Mouse (Mus musculus) heart, postnatal 0 days (tissue): ENCODE results near the gene Kremen2. TPM values are rescaled to one million over a fixed set of nuclear protein-coding genes. Genes with fewer than 3 reads are reported as not detected.

ENCODE experiments used
- ATAC-seq: fragments of 200-750 bp; cut with Nextera tagmentation; 2 replicates; pipeline ENCODE4 v1.8.0; 2017; ENCODE audit warnings: low read depth, moderate number of reproducible peaks, moderate library complexity; ENCODE audit not compliant: insufficient read depth
- DNase-seq: peaks from one replicate; pipeline ENCODE4 v3.0.0-alpha.2; 2016; ENCODE audit warnings: low spot score
- H3K27ac ChIP-seq: fragments of 300-500 bp; sonication (generic); 2 replicates; pipeline ENCODE4 v1.5.1; 2014; ENCODE audit warnings: low read depth, mild to moderate bottlenecking
- H3K27me3 ChIP-seq: fragments of 300-500 bp; sonication (generic); 2 replicates; pipeline ENCODE4 v1.6.1; 2014; ENCODE audit warnings: low read length, mixed read lengths; ENCODE audit not compliant: control insufficient read depth, insufficient read depth
- H3K36me3 ChIP-seq: fragments of 300-500 bp; sonication (generic); replicated peaks from 2 replicates; pipeline ENCODE4 v1.6.1; 2014; ENCODE audit warnings: low read length, mixed read lengths; ENCODE audit not compliant: control insufficient read depth, insufficient read depth
- H3K4me1 ChIP-seq: fragments of 300-500 bp; sonication (generic); 2 replicates; pipeline ENCODE4 v1.6.1; 2014; ENCODE audit warnings: antibody characterized with exemption; ENCODE audit not compliant: control insufficient read depth, insufficient read depth
- H3K4me2 ChIP-seq: fragments of 300-500 bp; sonication (generic); 2 replicates; pipeline ENCODE4 v1.6.1; 2014; ENCODE audit warnings: low read depth, mild to moderate bottlenecking, low read length, moderate library complexity
- H3K4me3 ChIP-seq: fragments of 300-500 bp; sonication (generic); 2 replicates; pipeline ENCODE4 v1.5.1; 2014; ENCODE audit warnings: low read depth, low read length
- H3K9ac ChIP-seq: fragments of 300-500 bp; sonication (generic); replicated peaks from 2 replicates; pipeline ENCODE4 v1.6.1; 2014; ENCODE audit warnings: low read depth, low read length, mixed read lengths
- H3K9me3 ChIP-seq: fragments of 300-500 bp; sonication (generic); replicated peaks from 2 replicates; pipeline ENCODE4 v1.6.1; 2016; ENCODE audit warnings: low read length; ENCODE audit not compliant: control insufficient read depth
- CTCF ChIP-seq: IDR thresholded peaks from 2 replicates; pipeline ENCODE4 v1.5.1; 2016; ENCODE audit warnings: antibody characterized with exemption, control low read depth, low read depth
- EP300 ChIP-seq: IDR thresholded peaks from 2 replicates; pipeline ENCODE4 v1.6.1; 2016; ENCODE audit warnings: antibody characterized with exemption, low read depth
- whole genome bisulfite sequencing: fragments of 180-500 bp; shearing (Covaris S2); extraction: QIAGEN DNeasy Blood & Tissue Kit; methylation state at CpG from one replicate; pipeline ENCODE4 v1.1.7; 2014; 5-methylcytosine and 5-hydroxymethylcytosine counted together
- polyA plus RNA-seq: library from polyadenylated mRNA; unstranded; fragments of >200 nt; fragmentation: Nextera tagmentation; extraction: Ambion mirVana; gene quantifications from 2 replicates; pipeline ENCODE4 v1.2.1, GENCODE M21; 2015
- total RNA-seq: library from RNA; depleted of rRNA; stranded (reverse); fragments of >200 nt; gene quantifications from 2 replicates; pipeline ENCODE4 v1.2.3, GENCODE M21; 2014; ENCODE audit warnings: low replicate concordance

Gene Kremen2
- total and polyA plus RNA-seq, 2 experiments from 2014 or later = not detected

- no peak for ATAC-seq
- H3K4me1 ChIP-seq = peaks cover 5% of the 10 kb centered on the region
- WGBS = 72% methylated on average over 3 of the region's 3 CpGs
- DNase-seq = no peak
- H3K9me3 ChIP-seq = no peaks in the 10 kb centered on the region
- peaks cover 51% of the 10 kb centered on the region for H3K27me3 ChIP-seq
- H3K27ac ChIP-seq = no peak overlapping the region
- peaks cover 13% of the 10 kb centered on the region for H3K36me3 ChIP-seq
- H3K4me3 ChIP-seq = no peak overlapping the region
- no peak overlapping the region for H3K4me2 ChIP-seq
- H3K9ac ChIP-seq = no peak overlapping the region
- TF ChIP-seq EP300 (no peak), CTCF (no peak)
These were observed 1.8 kb upstream of the Kremen2 start for GRCm38 (mm10) chr17:23747471-23747870.

- 70% methylated on average over 3 of the region's 3 CpGs for WGBS
- no peak overlapping the region for H3K9ac ChIP-seq
- no peak for TF ChIP-seq EP300
- TF ChIP-seq CTCF = no peak
- H3K4me1 ChIP-seq = peaks cover 9% of the 10 kb centered on the region
- DNase-seq (no peak), ATAC-seq (no peak)
- peaks cover 58% of the 10 kb centered on the region for H3K27me3 ChIP-seq
- no peak overlapping the region for H3K4me2 ChIP-seq
- H3K9me3 ChIP-seq = no peaks in the 10 kb centered on the region
- no peak overlapping the region for H3K27ac ChIP-seq
- H3K4me3 ChIP-seq = no peak overlapping the region
- H3K36me3 ChIP-seq = peaks cover 6% of the 10 kb centered on the region; the same call in 1 of the 2 replicates
These were observed 1.1 kb upstream of the Kremen2 start for GRCm38 (mm10) chr17:23746767-23747166.

- Histone ChIP-seq H3K36me3 (peaks cover 2% of the 10 kb centered on the region; the same call in 1 of the 2 replicates), H3K4me2 (no peak overlapping the region), H3K27me3 (peaks cover 63% of the 10 kb centered on the region), H3K9me3 (no peaks in the 10 kb centered on the region), H3K27ac (no peak overlapping the region), H3K4me1 (peaks cover 9% of the 10 kb centered on the region), H3K4me3 (no peak overlapping the region), H3K9ac (no peak overlapping the region)
- DNase-seq (no peak), ATAC-seq (no peak)
- WGBS = 5% methylated on average over 12 of the region's 12 CpGs
- TF ChIP-seq CTCF (0 out of 2 replicates have a peak, but pooled peaks have one; percentile 6), EP300 (no peak)
These were observed 678 bp upstream of the Kremen2 start for GRCm38 (mm10) chr17:23746311-23746710.

- Histone ChIP-seq H3K4me1 (peaks cover 14% of the 10 kb centered on the region), H3K4me3 (no peak overlapping the region; the same call in 1 of the 2 replicates), H3K4me2 (0 out of 2 replicates have a peak overlapping the region, but pooled peaks have one; percentile 38), H3K27me3 (peaks cover 71% of the 10 kb centered on the region), H3K9ac (no peak overlapping the region), H3K27ac (no peak overlapping the region), H3K9me3 (no peaks in the 10 kb centered on the region), H3K36me3 (no peaks in the 10 kb centered on the region)
- ATAC-seq = no peak
- WGBS = 7% methylated on average over 14 of the region's 14 CpGs
- DNase-seq = no peak
- TF ChIP-seq EP300 (no peak), CTCF (no peak)
These were observed 982 bp downstream of the Kremen2 start for GRCm38 (mm10) chr17:23744651-23745050.

GRCm38 (mm10) chr17:23744076-23744475 lies 1.6 kb downstream of the Kremen2 start:
- Histone ChIP-seq H3K4me2 (no peak overlapping the region), H3K27me3 (peaks cover 71% of the 10 kb centered on the region), H3K4me3 (no peak overlapping the region), H3K4me1 (peaks cover 18% of the 10 kb centered on the region), H3K27ac (no peak overlapping the region), H3K9ac (no peak overlapping the region), H3K9me3 (no peaks in the 10 kb centered on the region), H3K36me3 (no peaks in the 10 kb centered on the region)
- TF ChIP-seq EP300 (no peak), CTCF (no peak)
- 38% methylated on average over 8 of the region's 8 CpGs for WGBS
- DNase-seq (no peak), ATAC-seq (no peak)

- 59% methylated on average over 12 of the region's 12 CpGs for WGBS
- DNase-seq (no peak), ATAC-seq (no peak)
- no peak for TF ChIP-seq EP300
- no peak for TF ChIP-seq CTCF
- H3K4me2 ChIP-seq = no peak overlapping the region
- H3K36me3 ChIP-seq = no peaks in the 10 kb centered on the region
- no peak overlapping the region for H3K9ac ChIP-seq
- H3K27ac ChIP-seq = no peak overlapping the region
- H3K9me3 ChIP-seq = no peaks in the 10 kb centered on the region
- H3K4me1 ChIP-seq = peaks cover 19% of the 10 kb centered on the region
- H3K27me3 ChIP-seq = peaks cover 71% of the 10 kb centered on the region
- H3K4me3 ChIP-seq = no peak overlapping the region
These were observed 2.7 kb downstream of the Kremen2 start for GRCm38 (mm10) chr17:23742941-23743340.
